Mouse (Mus musculus) cerebellum, adult (tissue): ENCODE measurements around the gene Afdn.

Source experiments
- ATAC-seq: cut with Nextera tagmentation; 2 replicates; pipeline ENCODE4 v1.9.2; 2017; ENCODE audit warnings: mild to moderate bottlenecking, moderate library complexity, mixed read lengths; ENCODE audit not compliant: insufficient number of reproducible peaks, low FRiP score, low TSS enrichment

Gene Afdn

DNA sequence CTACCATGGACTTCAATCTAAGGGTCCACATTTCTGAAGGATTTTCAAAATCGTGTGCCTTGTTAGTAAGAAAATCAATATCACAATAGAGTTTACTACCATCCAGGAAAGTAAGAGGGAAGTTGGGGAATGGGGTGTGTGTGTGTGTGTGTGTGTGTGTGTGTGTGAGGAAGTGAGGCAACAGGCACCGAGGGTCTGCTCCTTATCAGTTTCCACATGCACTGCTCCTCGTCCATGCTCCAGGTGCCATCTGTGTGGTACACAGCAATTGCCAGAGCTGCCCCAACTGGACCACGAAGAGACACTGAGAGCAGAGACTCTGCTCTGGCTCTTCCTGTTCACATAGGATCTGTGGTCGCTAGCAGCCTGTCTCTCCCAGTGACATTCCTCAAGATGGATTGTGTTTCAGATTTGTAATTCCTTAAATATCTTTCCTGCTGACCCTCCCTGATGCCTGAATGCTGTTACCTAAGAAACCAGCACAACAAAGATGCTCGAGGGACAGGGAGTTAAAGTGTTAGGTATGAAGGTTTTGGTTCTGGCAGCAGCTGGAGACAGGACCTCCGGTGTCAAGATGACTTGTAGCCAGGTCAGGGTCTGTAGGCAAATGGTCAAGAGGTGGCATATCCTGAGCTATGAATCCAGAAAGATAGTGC lies 22.1 kb upstream of the Afdn start:
- no peak for ATAC-seq

DNA sequence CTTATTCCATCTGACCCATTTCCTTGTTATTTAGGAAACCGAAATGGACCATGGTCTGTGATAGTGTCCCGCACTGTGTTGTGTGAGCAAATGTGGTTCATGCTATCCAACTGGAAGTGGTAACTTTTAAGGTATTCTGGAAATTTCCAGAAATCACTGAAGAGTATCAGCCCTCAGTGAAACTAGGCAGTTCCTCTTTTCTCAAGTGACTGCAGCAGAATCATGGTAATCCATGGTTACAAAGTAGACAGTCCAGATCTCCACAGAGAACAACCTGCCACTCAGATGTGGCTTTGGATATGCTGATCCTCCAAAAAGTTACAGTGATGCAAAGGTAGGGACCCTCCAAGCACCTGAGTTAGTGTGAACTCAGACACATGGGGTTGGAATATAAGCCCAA lies 21.4 kb upstream of the Afdn start:
- ATAC-seq: no peak

DNA sequence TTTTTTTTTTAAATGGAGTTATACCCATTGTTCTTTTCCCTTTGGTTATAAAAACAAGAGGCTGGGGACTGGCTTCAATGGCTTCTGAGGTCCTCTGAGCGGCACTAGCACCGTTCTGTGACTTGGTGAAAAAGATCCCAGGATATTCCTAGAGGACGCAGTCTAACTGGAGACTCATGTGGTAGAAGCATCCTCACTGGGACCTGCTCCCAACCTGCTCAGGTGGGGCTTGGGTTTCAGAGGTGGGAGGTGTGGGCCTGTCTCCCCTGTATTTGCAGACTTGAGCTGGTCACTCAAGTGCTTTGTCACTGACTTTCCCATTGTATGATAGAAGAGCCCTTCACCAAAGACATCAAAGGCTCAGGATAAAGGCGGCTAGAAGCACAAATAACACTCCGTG lies 20.4 kb upstream of the Afdn start:
- ATAC-seq: no peak

- ATAC-seq: no peak
Observed at GRCm38 (mm10) chr17:13740796-13741195, 19.5 kb upstream of the Afdn start.

- no peak for ATAC-seq
Observed at GRCm38 (mm10) chr17:13741611-13742010, 18.7 kb upstream of the Afdn start.

DNA sequence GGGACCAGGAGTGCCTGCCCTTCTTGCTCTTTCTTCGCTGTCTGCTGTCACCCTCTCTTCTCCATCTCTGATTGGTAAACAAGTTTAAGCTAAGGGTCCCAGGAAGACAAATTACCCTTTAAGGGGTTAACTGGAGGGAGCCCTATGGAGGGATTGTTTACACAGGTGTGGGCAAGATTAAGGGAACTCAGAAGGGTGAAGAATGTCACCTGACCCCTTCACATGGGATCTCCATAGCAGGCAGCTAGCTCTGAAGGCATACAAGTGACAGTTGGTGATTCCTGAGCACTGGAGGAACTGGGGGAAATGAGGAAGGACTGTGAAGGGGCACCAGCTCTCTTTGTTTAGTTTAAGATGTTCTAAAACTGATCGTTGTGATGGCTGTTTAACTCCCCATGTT lies 18.0 kb upstream of the Afdn start:
- no peak for ATAC-seq

GRCm38 (mm10) chr17:13742941-13743708 lies 17.2 kb upstream of the Afdn start:
- ATAC-seq: no peak

DNA sequence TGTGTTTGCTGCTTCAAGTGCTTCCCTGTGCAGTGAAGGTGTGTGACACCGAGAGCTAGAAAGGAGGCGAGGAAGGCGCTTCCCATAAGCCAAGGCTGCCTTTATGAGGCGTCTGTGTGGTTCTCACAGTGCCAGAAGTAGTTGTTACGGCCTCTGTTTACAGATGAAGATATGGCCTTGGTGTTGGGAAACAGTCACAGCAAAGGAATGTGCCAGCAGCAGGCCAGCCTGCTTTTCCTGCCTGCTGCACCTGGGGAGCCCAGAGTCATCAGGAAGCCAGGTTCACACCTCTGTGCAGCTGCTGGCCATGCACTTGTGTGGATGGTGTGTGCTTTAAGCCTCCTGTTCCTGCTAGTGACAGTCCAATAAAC lies 16.6 kb upstream of the Afdn start:
- ATAC-seq: no peak

DNA sequence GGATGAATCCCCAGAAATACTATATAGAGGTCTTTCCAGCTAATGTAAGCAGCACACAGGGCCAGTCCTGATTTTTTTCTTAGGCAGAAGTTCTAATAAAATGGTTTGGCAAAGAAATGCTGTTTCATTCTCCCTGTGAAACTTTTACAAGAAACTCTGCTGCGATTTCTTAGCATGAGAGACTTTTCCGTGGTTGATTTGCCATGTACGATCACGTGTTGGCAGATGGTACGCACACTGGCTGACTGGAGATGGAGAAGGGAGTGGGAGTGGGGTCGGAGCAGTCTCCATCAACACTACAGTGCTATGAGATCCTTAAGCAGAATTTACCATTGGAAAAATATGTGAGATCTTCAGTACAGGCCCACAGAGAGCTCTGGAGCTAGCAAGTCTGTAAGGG lies 16.1 kb upstream of the Afdn start:
- no peak for ATAC-seq

GRCm38 (mm10) chr17:13744824-13745223 lies 15.5 kb upstream of the Afdn start:
- no peak for ATAC-seq

GRCm38 (mm10) chr17:13745373-13745772 lies 15.0 kb upstream of the Afdn start:
- 0 out of 2 replicates have a peak, but pooled peaks have one; percentile 26 for ATAC-seq

DNA sequence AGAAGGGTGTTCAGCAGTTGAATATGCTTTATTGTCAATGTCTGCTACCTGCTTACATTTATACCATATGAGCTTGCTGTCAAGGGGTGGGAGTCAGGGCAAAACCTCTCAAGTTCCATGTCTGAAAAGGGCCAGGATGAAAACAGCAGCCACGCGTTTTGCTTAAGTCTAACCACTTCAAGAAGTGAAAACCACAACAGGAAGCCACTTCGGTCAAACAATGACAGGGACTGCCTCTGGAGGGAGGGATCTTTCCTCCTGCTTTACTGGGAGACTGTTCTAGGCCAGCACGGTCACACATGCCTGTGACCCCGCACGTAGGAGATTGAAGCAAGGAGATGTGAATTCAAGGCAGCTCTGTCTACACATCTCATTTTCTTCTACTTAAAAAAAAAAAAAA lies 14.0 kb upstream of the Afdn start:
- ATAC-seq: no peak

GRCm38 (mm10) chr17:13747681-13748080 lies 12.7 kb upstream of the Afdn start:
- no peak for ATAC-seq

GRCm38 (mm10) chr17:13749027-13749426 lies 11.3 kb upstream of the Afdn start:
- ATAC-seq: no peak

DNA sequence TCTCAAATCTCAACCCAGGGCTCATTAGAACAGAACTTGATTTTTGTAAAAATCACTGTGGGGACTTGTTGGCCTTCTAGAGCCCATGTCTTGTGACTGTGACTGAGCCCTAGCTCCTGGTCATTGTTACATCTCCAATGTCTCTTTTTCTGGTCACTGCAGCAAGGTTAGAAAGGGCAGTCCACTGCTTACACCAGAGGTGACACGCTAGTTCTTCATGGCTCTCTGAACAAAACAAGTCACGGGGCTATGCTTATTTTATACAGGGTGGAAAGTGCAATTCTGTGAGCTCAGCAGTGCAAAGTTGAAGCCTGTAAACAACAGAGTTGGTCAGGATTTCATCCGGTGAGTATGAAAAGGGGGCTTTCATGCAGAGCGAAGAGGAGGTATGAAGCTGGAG lies 6.4 kb upstream of the Afdn start:
- no peak for ATAC-seq

DNA sequence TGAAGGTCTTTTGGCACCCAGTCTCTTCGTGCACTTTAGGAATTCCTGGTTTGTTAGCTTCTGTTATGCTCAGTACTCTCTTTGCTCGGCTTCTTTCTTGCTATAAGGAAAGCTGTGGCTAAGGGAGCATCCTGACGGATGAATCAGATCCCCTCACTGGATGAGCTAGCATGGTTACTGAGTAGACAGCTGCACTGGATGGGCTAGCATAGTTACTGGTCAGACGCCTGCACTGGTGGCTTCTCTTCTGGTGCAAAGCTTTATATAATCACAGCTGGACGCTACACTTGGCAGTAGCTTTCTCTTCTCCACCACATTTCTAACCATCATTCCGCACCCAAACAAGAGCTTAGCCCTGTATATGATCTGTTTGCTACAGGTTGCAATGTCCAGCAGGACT lies 5.4 kb upstream of the Afdn start:
- no peak for ATAC-seq

- no peak for ATAC-seq
Observed at GRCm38 (mm10) chr17:13758586-13758985, 1.8 kb upstream of the Afdn start.

- ATAC-seq: no peak
Observed at GRCm38 (mm10) chr17:13759156-13759852, 1.0 kb upstream of the Afdn start.

GRCm38 (mm10) chr17:13760675-13761178 lies 388 bp downstream of the Afdn start:
- ATAC-seq: no peak; the same call in none of the 2 replicates

DNA sequence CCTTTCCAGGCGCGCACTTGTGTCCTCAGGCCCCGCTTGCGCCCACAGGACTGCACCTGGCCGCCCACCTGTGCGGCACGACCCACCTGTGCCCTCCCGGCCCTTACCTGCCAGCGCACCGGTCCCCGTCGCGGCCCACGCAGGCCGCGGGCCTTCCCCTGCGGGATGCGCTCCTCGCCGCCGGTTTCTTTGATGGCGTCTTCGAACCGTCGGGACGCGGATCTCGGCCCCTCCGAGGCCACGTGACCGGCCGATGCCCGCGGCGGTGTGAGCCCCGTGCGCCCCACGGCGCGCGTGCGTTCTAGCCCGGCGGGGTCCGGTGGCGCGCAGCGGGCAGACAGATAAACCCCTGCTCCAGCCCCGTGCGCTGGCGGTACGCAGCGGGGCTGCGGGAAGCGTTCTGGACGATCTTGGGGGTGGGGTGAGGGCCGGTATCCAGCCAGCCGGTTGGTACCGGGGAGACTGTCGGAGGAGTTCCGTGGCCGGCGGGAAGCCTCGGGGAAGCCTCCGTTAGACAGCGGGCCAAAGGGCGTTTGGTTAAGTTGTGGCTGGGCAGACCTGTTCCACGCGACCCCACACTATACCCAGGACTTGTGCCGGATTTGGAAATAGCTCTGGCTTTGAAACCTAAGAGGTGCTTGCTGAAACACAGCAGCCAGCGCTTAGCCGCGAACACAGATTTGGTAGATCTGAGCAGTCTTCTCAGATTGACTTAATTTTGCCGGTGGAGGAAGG lies 1.0 kb downstream of the Afdn start, which contains the start of gene Tcte2:
TSS of gene Tcte2 (minus strand) at position 647 of the 735 bp plus-strand sequence.
- peak; percentile 54 for ATAC-seq

DNA sequence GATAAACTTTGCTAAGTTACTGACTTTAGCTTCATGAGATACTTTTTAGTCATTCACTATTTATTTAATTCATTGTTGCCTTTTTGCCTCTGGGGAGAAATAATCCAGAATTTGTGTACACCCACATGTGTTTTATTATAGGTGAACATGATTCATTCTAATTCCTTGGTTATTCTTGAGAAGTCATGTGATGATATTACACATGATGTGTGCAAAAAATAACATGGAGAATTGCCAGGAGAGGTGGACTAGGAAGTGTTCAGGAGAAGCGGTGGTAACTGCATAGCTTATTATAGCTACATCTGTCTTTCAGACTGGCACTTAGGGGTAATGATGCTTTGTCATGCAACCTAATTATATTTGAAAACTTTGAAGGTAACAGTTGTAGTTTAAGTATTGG lies 3.5 kb downstream of the Afdn start:
- ATAC-seq: no peak
